Comparison of ENCODE assay signal across 26 mouse cellular contexts in the genomic region with DNA sequence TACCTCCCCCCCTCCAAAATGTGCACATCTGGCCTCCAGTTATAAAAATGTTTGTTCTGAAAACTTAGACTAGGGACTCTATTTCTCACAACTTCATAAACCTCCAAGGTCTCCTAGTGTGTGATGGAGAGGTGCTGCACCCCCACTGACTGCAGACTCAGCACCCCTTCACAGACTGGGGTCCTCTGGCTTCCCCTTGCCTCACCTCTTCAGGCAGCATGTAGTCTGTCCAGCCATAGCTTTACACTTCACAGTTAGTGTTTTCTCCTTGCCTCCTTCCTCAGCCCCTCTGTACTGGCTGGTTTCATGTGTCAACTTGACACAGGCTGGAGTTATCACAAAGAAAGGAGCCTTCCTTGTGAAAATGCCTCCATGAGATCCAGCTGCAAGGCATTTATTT.
DNase-seq lines count a peak whose midpoint lies in the region; ATAC-seq lines count a peak whose summit lies in the region.
"Had no signal": no experiment of that assay in that cellular context is flagged by ENCODE, and none has a peak within 500 bp of the region (broad histone marks: within the 10 kb centered on the region; RNA-seq: fewer than 3 reads in every experiment).

No protein-coding gene starts in this region.

- peak; percentile 4 for DNase-seq in embryo, embryonic 10 days (ENCODE audit: low spot score)
- peak; percentile 12 for DNase-seq in embryo, embryonic 10.5 days (ENCODE audit: low spot score)
- no peak for DNase-seq in embryonic facial prominence, embryonic 14.5 days (ENCODE audit: low spot score)
- DNase-seq in spleen, postnatal 4 days (ENCODE audit: low spot score in 2 of 2), result no peak
- DNase-seq in thymus, postnatal 36 days, result no peak
- DNase-seq: adrenal gland, postnatal 25 days; B cell, adult 2 months; cerebellum, adult 11-12 months; cerebellum, postnatal 10 days; kidney, adult 11 months; kidney, postnatal 36 days; thymus, adult 18-20 months; thymus, postnatal 25 days had no signal

- H3K27ac ChIP-seq in embryonic facial prominence, embryonic 14.5 days (replicated peaks; ENCODE audit: low read depth, low read length), result peak overlapping the region; percentile 50; the same call in 1 of the 2 replicates
- peak overlapping the region; percentile 83 for H3K27ac ChIP-seq in limb, embryonic 12.5 days
- H3K27ac ChIP-seq: forebrain, embryonic 13.5 days; heart, embryonic 15.5 days; hindbrain, embryonic 12.5 days; layer of hippocampus, adult 2 months; left cerebral cortex, adult 2 months; lung, embryonic 15.5 days; midbrain, embryonic 10.5 days; midbrain, embryonic 15.5 days; neural tube, embryonic 12.5 days; stomach, postnatal 0 days had no signal

- H3K4me3 ChIP-seq in embryonic facial prominence, embryonic 14.5 days (ENCODE audit: low read depth, low read length), result no peak overlapping the region
- H3K4me3 ChIP-seq in limb, embryonic 12.5 days (replicated peaks), result no peak overlapping the region
- H3K4me3 ChIP-seq: forebrain, embryonic 13.5 days; heart, embryonic 15.5 days; hindbrain, embryonic 12.5 days; layer of hippocampus, adult 2 months; left cerebral cortex, adult 2 months; lung, embryonic 15.5 days; midbrain, embryonic 10.5 days; midbrain, embryonic 15.5 days; neural tube, embryonic 12.5 days had no signal

- no peaks in the 10 kb centered on the region for H3K27me3 ChIP-seq in embryonic facial prominence, embryonic 14.5 days (replicated peaks; ENCODE audit: control insufficient read depth, insufficient read depth, low read length)
- H3K27me3 ChIP-seq in limb, embryonic 12.5 days, result no peaks in the 10 kb centered on the region
- H3K27me3 ChIP-seq: forebrain, embryonic 13.5 days; heart, embryonic 15.5 days; hindbrain, embryonic 12.5 days; lung, embryonic 15.5 days; midbrain, embryonic 15.5 days; neural tube, embryonic 12.5 days had no signal

- H3K36me3 ChIP-seq in embryonic facial prominence, embryonic 14.5 days (ENCODE audit: control insufficient read depth, insufficient read depth, low read length), result no peaks in the 10 kb centered on the region
- no peaks in the 10 kb centered on the region for H3K36me3 ChIP-seq in limb, embryonic 12.5 days
- H3K36me3 ChIP-seq: heart, embryonic 15.5 days; hindbrain, embryonic 12.5 days; lung, embryonic 15.5 days; midbrain, embryonic 10.5 days; midbrain, embryonic 15.5 days; neural tube, embryonic 12.5 days had no signal

- peak; percentile 22; the same call in 1 of the 2 replicates for ATAC-seq in embryonic facial prominence, embryonic 14.5 days (ENCODE audit: low read depth)
- peak; percentile 69; the same call in 1 of the 2 replicates for ATAC-seq in limb, embryonic 12.5 days (ENCODE audit: insufficient number of reproducible peaks, insufficient read depth, low FRiP score, low TSS enrichment, low read depth)
- ATAC-seq in inflammation-experienced regulatory T-cells, adult 6 months, result no peak
- ATAC-seq: forebrain, embryonic 13.5 days; midbrain, embryonic 15.5 days had no signal

- H3K4me2 ChIP-seq in embryonic facial prominence, embryonic 14.5 days (ENCODE audit: low read depth, low read length), result no peak overlapping the region
- no peak overlapping the region for H3K4me2 ChIP-seq in limb, embryonic 12.5 days
- H3K4me2 ChIP-seq: forebrain, embryonic 13.5 days; heart, embryonic 15.5 days; hindbrain, embryonic 12.5 days; liver, embryonic 11.5 days; lung, embryonic 15.5 days; midbrain, embryonic 15.5 days; neural tube, embryonic 12.5 days had no signal

- no peak overlapping the region for H3K9ac ChIP-seq in embryonic facial prominence, embryonic 14.5 days (ENCODE audit: low read depth, low read length)
- no peak overlapping the region for H3K9ac ChIP-seq in limb, embryonic 12.5 days (replicated peaks)
- H3K9ac ChIP-seq: forebrain, embryonic 13.5 days; heart, embryonic 15.5 days; hindbrain, embryonic 12.5 days; lung, embryonic 15.5 days; midbrain, embryonic 15.5 days; neural tube, embryonic 12.5 days had no signal

- H3K9me3 ChIP-seq in embryonic facial prominence, embryonic 14.5 days (ENCODE audit: control insufficient read depth, low read length), result no peaks in the 10 kb centered on the region
- H3K9me3 ChIP-seq in limb, embryonic 12.5 days, result no peaks in the 10 kb centered on the region
- H3K9me3 ChIP-seq: forebrain, embryonic 13.5 days; heart, embryonic 15.5 days; hindbrain, embryonic 12.5 days; lung, embryonic 15.5 days; midbrain, embryonic 10.5 days; midbrain, embryonic 15.5 days; neural tube, embryonic 12.5 days had no signal

- peaks cover 3% of the 10 kb centered on the region; the same call in 1 of the 2 replicates for H3K4me1 ChIP-seq in embryonic facial prominence, embryonic 14.5 days (ENCODE audit: control insufficient read depth, insufficient read depth, low read length)
- H3K4me1 ChIP-seq in limb, embryonic 12.5 days (replicated peaks), result peaks cover 6% of the 10 kb centered on the region
- H3K4me1 ChIP-seq: forebrain, embryonic 13.5 days; heart, embryonic 15.5 days; hindbrain, embryonic 12.5 days; lung, embryonic 15.5 days; midbrain, embryonic 10.5 days; midbrain, embryonic 15.5 days; neural tube, embryonic 12.5 days had no signal

Comparison
In these comparisons a context has a peak if more than half of its experiments do, and no peak if none do; other contexts are left out.
1. DNase-seq: peak in embryo, embryonic 10 days (single experiment) and embryo, embryonic 10.5 days (single experiment); none in embryonic facial prominence, embryonic 14.5 days (single experiment), spleen, postnatal 4 days (0 of 2) and thymus, postnatal 36 days (0 of 2).